Mouse (Mus musculus) CH12F3 (cell line): Measurements from ENCODE around the gene 1700123L14Rik.
"Not testable (repeated sequence)": the region's sequence is repeated elsewhere in the genome, so short reads cannot be mapped to it uniquely, and the experiment has no call there.

ENCODE experiments used
- in situ Hi-C: fragments of 300-500 bp; cut with MboI; formaldehyde crosslinking; loops from 2 replicates; pipeline ENCODE4 v1.14.3; 2020; ENCODE audit warnings: low sequenced_read_pairs

1700123L14Rik gene

DNA sequence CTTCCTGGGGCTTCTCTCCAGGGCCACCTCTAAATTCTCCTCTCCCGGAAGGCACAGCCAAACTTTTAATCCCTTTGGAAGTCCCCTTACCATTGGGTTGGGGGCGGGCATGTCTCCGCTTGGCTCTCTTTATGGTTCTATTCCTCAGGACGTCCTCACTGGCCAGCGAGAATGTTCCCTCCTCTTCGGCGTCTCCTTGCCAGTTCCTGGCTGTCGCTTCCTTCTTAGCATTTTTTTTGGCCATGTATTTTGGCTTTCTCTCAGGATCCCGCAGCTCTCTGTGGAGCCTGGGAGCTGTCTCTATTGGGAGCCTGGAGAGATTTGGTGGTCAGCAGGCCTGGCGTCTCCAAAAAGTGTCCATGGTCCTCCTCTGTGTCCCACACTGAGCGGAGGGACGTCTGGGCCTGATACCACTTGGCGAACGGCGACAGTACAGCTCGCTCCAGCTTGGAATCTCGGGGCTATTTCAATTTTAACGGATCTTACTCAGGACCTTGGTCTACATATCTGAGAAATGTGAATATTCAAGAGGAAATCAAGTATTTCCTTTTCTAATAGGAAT is at the start of gene 1700123L14Rik:
Gene 1700123L14Rik (minus strand): TSS at position 426 of the 562 bp plus-strand sequence.
- in situ Hi-C loops: no loop called here

DNA sequence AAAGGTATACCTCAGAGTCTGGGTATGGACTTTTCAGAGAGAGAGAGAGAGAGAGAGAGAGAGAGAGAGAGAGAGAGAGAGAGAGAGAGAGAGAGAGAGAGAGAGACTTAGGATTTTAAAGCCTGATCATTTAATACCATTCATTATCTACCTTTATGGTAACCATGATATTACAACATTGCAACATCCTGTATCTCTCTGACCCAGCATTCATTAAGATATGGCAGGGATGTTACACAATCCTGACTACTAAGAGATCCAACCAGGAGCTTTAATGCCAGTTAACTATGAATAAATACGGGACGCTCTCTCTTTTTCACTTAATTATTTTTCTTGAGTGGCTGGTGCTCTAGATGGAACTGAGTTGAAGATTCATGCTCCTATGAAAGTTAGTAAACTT is 39.4 kb upstream of the 1700123L14Rik start:
- in situ Hi-C loops: no loop called here

DNA sequence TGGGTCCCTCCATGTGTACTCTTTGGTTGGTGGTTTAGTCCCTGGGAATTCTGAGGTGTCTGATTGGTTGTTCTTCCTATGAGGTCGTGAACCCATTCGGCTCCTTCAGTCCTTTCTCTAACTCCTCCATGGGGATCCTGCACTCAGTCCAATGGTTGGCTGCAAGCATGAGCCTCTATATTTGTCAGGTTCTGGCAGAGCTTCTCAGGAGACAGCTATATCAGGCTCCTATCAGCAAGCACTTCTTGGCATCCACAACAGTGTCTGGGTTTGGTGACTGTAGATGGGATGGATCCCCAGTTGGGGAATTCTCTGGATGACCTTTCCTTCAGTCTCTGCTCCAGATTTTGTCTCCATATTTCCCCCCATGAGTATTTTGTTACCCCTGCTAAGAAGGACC is 32.9 kb upstream of the 1700123L14Rik start:
- in situ Hi-C loops: not testable (repeated sequence)

DNA sequence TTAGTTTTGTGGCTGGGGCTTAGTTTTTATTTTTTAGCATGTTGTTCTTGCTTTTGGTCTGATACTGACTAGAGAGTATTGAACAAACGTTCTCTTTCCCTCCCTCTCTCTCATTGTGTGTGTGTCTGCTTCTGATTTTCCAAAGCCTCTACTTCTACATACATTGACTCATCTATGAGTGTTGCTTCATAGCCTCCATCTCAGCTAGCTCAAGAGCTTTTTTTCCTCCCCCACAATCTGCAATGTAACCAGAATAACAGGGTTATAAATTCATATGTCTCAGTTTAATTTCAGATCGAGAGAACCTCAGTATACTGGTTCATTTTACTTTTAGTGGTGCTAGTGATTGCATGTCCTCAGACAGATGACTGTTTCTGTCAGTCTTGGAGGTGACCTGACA is 20.5 kb upstream of the 1700123L14Rik start:
- in situ Hi-C loops: no loop called here

DNA sequence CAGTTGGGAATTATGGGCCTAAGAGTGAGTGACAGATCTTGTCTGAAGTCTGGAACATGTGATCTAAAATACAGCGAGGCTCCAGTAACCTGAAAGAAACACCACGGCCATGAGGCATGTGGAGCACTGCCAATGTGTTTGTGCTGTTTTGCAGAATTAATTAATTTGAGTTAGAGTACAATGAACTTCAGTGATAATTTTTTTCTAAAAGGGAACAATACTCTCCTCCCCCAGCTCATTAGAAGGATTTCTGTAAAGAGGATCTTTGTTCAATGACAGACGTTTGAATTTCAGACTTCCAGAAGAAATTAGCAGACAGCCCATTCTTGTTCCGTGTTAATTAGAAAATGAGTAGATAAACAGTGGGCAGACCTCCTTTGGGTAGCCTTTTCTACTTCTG is 17.3 kb upstream of the 1700123L14Rik start:
- in situ Hi-C loops: no loop called here

DNA sequence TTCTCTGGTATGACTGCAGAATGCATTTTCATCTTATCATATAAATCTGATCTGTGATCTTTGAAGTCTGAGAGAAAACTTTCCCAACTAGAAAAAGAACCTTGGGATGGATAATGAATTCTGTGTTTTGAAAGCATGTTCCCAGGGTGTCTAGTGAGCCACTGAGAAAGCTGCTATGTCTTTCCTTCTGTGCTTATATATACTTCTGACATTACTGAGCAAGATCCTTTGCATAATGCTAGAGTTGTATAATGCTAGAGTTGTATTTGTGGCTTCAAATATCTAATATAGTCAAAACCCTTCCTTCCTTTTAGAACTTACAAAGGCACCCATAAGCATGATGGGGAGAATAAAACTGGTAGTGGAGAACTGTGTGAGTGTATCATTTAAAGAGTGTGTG is 12.5 kb upstream of the 1700123L14Rik start:
- in situ Hi-C loops: no loop called here

DNA sequence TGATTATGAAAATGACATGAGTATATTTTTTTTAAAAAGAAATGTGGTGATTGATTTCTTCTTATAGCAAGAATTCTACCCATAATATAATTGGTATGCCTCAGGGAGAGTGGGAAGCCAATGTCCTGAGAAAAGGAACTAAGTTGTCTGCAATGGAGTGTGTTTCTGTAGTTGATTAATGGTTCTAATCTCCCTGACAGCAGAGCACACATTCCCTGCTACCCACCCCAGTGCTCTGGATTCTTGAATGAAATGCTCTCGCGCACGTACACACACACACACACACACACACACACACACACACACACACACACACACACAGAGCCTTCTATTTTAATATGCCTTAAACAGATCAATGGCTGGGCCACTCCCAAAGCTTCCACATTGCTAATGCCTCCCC is 7.6 kb upstream of the 1700123L14Rik start:
- in situ Hi-C loops: no loop called here

DNA sequence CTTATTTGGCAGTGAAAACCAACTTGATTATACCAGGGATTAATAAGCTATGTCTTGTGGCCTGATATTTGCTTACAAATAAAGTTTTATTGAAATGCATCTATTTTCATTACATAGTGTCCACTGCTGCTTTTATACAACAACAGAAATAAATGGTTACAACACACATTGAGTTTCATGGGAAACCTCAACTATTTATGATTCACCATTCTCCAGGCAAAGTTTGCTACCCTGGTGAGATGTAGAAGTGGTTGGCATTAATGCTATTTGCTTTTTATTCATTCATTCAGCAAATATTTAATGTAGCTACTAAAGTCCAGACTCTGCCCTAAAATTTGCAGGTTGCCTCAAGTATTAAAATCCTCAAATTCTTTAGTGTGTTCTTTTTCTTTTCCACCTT is 988 bp upstream of the 1700123L14Rik start:
- in situ Hi-C loops: no loop called here

DNA sequence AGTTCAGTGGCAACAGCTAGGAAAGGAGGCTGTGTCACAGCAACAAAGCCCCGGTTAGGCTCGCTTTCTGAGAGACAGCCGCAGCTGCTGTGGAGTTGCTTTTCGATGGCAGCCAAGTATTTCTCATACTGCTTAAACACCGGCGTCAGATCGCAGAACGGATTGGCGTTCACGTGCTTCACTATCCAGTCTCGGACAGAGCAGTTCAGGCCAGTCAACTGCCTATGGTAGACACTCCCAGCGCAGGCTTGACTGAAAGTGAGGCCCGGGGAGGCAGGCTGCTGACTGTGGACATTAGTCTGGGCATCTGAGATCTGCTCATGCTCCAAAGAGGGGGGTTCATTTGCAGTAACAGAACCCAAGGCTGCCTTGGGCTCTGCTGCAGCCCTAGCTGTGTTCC is 640 bp downstream of the 1700123L14Rik start:
- in situ Hi-C loops: no loop called here

DNA sequence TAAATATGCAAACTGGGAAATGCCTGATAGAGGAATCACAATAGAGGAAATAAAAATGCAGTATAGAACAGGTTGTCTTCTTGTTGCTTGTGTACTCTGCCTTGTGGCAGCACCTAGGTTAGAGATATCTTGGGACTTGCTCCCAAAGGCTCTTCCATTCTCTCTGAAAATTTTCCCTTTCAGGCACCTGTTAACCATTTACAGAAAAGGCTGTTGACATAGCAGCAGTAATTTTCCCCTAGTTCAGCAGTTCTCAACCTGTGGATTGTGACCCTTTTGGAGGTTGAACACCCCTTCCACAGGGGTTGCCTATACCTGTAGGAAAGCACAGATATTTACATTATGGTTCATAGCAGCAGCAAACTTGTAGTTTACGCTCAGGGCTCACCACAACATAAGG is 22.7 kb downstream of the 1700123L14Rik start:
- in situ Hi-C loops: no loop called here

DNA sequence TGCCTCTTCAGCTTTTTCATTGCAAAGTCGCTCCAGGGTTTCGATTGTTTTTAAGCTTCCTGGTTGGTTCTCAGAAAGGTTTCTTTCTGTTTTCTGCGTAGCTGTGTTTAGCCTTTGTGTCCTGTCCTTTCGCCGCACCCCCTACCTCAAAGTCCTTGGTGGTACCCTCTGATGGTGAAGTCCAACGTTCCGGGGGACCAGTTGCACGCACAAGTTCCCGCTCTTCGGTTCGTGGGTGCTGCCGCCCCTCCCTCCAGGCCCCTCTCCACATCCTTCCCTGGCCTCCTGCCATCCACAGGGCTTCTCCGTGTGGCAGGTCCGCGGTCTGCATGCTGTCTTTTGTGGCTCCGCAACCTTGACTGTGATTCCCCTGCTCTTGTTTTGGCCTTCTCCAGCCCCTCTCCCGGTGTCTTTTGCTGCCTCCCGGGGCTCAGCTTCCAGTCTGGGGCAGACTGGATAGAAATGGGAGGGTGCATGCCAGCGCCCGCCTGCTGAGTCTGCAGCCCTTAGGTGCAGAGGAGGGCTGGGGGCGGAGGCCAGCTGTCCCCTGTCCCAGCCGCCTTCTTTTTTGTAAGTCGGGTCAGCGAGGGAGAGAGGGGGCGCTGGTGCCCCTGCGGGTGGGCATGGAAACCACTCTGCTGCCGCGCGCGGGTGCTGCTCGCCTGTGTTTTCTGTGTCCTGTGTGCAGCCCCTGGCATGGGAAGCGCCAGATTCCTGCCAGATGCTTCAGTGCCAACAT is 49.3 kb downstream of the 1700123L14Rik start:
- in situ Hi-C loops: no loop called here

DNA sequence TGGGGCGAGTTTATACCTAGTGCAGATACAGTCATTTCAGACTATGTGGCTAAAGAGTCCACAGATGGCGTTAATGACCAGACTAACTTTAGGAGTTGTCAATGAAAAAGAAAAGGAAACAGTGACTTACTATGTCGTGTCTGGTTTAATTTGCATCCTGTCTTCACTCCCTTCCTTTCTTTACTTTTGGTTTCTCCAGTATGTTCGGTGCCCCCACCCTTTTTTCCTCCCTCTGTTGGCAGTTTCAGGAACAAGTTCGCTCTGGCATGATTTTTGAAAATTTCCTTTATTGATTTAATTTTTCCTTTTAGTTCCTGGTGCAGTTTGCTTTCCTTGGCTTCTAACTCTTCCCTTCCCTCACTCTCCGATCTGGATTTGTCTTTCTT is 49.9 kb downstream of the 1700123L14Rik start:
- in situ Hi-C loops: no loop called here
